Mouse (Mus musculus) embryonic fibroblast, embryonic 13.5 days (primary cell): ENCODE measurements around the gene Dcaf5.

Source experiments
- CTCF ChIP-seq: IDR thresholded peaks from 2 replicates; pipeline ENCODE4 v1.5.1; 2011; ENCODE audit warnings: mild to moderate bottlenecking, control low read depth, low read length, moderate library complexity, borderline replicate concordance; ENCODE audit not compliant: insufficient read depth
- POLR2A ChIP-seq: IDR thresholded peaks from 2 replicates; pipeline ENCODE4 v1.6.1; 2011; ENCODE audit warnings: low read depth, mild to moderate bottlenecking, control low read depth, low read length, moderate library complexity

- no peak for TF ChIP-seq CTCF
- no peak for TF ChIP-seq POLR2A
Measured at GRCm38 (mm10) chr12:80324051-80324784, 112.2 kb downstream of the Dcaf5 start.
